Mouse (Mus musculus): Measurements from ENCODE around the gene Sumo1.

DNA sequence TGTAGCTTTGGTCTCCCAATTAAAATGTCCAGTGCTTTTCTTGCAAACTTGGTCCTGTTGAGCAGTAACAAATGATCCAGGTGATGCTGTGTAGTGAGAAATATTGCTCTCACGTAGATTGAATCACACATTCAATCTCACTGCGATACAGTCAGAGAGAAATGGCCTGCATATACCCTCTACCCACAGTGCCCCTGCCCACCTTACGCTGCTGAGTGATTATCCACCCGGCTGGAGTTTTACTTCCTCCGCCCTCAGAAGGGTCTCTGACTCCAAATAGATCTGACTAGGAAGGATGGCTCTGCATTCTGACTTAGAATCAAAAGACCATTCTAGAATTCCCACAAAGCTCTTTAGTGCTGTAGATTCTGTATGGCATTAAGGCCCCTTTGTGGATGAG lies 122.1 kb downstream of the Sumo1 start:
- no peak for TF ChIP-seq CTCF (conservative IDR thresholded peaks at IDR 0.05; ENCODE audit: low read length)
- TF ChIP-seq POU5F1 (IDR thresholded peaks at IDR 0.05; ENCODE audit: borderline replicate concordance, low read length) = no peak

Measured in E14TG2a.4 (cell line).